In genomic region chr16:36930231-36931136, GRCm38 (mm10) we compare ENCODE assay signal across 17 mouse cellular contexts. TPM values are rescaled to one million over a fixed set of nuclear protein-coding genes. Genes with fewer than 3 reads are reported as not detected.
A peak's percentile ranks its signal among the peaks of the same experiment; 100 is the strongest.
DNase-seq lines count a peak whose midpoint lies in the region; ATAC-seq and TF ChIP-seq lines count a peak whose summit lies in the region.
"Had no signal": no experiment of that assay in that cellular context is flagged by ENCODE, and none has a peak within 500 bp of the region (broad histone marks: within the 10 kb centered on the region; RNA-seq: fewer than 3 reads in every experiment).

No protein-coding gene starts in this region.

- peak overlapping the region; percentile 49; the same call in 1 of the 2 replicates for H3K27ac ChIP-seq in thymus, adult 2 months (ENCODE audit: control insufficient read depth, insufficient read depth, low read length)
- H3K27ac ChIP-seq in macrophage, result peak overlapping the region; percentile 58
- H3K27ac ChIP-seq: forebrain, embryonic 15.5 days; heart, embryonic 15.5 days; hindbrain, embryonic 12.5 days; neural tube, embryonic 13.5 days had no signal

- peaks cover 48% of the 10 kb centered on the region for H3K4me1 ChIP-seq in thymus, adult 2 months (replicated peaks; ENCODE audit: control insufficient read depth, insufficient read depth, low read length)
- H3K4me1 ChIP-seq: forebrain, embryonic 15.5 days; hindbrain, embryonic 12.5 days; neural tube, embryonic 13.5 days had no signal

- H3K36me3 ChIP-seq in thymus, adult 2 months (ENCODE audit: control insufficient read depth, insufficient read depth, low read length), result 0 out of 2 replicates have a peak, but pooled peaks cover 10% of the 10 kb centered on the region
- H3K36me3 ChIP-seq in macrophage (ENCODE audit: inconsistent target), result peaks cover 48% of the 10 kb centered on the region

- peaks cover 2% of the 10 kb centered on the region for H3K79me2 ChIP-seq in macrophage (ENCODE audit: inconsistent target)

- peak; percentile 76 for DNase-seq in heart, adult 11 months
- DNase-seq in heart, postnatal 4 days, result no peak
- DNase-seq in thymus, adult 2 months, result no peak
- DNase-seq in thymus, postnatal 14 days, result no peak
- no peak for DNase-seq in cerebellum, postnatal 4 days (ENCODE audit: low spot score in 2 of 2)
- DNase-seq: cerebellum, adult 9-10 months; embryo, embryonic 11 days; heart, adult 18-20 months; kidney, postnatal 10 days; thymus, postnatal 25 days had no signal

- no peak overlapping the region for H3K4me3 ChIP-seq in thymus, adult 2 months (ENCODE audit: control insufficient read depth, insufficient read depth, low read length)
- H3K4me3 ChIP-seq in macrophage (ENCODE audit: inconsistent target), result no peak overlapping the region
- H3K4me3 ChIP-seq: forebrain, embryonic 15.5 days; heart, embryonic 15.5 days; hindbrain, embryonic 12.5 days; neural tube, embryonic 13.5 days had no signal

- no peak for TF ChIP-seq CTCF in thymus, adult 2 months (IDR thresholded peaks at IDR 0.05; ENCODE audit: borderline replicate concordance, control insufficient read depth, extremely low read depth, insufficient read depth, low read length, poor library complexity)

- ATAC-seq in inflammation-experienced regulatory T-cells, adult 6 months, result no peak
- ATAC-seq: forebrain, embryonic 15.5 days; intestine, embryonic 16.5 days had no signal

- TF ChIP-seq POLR2A in thymus, adult 2 months (IDR thresholded peaks at IDR 0.05; ENCODE audit: control insufficient read depth, extremely low read depth, insufficient read depth, low read length, poor library complexity), result no peak

- 65% methylated on average over 11 of the region's 11 CpGs for WGBS in thymus, adult 2 months
- WGBS in macrophage (ENCODE audit: missing documents), result 34% methylated on average over 11 of the region's 11 CpGs

- no peaks in the 10 kb centered on the region for H3K27me3 ChIP-seq in thymus, adult 2 months (ENCODE audit: control insufficient read depth, insufficient read depth, low read length)
- H3K27me3 ChIP-seq: forebrain, embryonic 15.5 days; heart, embryonic 15.5 days; hindbrain, embryonic 12.5 days; neural tube, embryonic 13.5 days had no signal

RNA-seq across cellular contexts. Expression of gene Hcls1, which starts 4.3 kb away (rescaled TPM):
- total RNA-seq in heart, postnatal 4 days (2021), result 1 to 10 TPM; 7.0 to 7.1 TPM
- polyA plus RNA-seq in thymus, adult 2 months (2012; rRNA removed), result 118 and 132 TPM in 2 replicates
- total RNA-seq in macrophage (2018; cell fraction: chromatin; rRNA removed), result 100 to 1,000 TPM; 109 to 549 (median 220) TPM
- 100 to 1,000 TPM; 192 to 507 (median 307) TPM for total RNA-seq in macrophage (2018; cell fraction: cytosol; rRNA removed)
- total RNA-seq in macrophage (2018; cell fraction: nucleus; rRNA removed), result 100 to 1,000 TPM; 120 to 448 (median 226) TPM
- polyA plus RNA-seq in macrophage (2018), result 214 to 424 TPM (median 292 TPM) in 3 replicates
- 100 to 1,000 TPM; 180 to 219 (median 188) TPM for polyA plus RNA-seq in inflammation-experienced regulatory T-cells, adult 6 months (2017; shearing (Covaris generic))

RNA-seq across cellular contexts. Expression of gene Golgb1, which starts 55.5 kb away (rescaled TPM):
- 10 to 100 TPM; 31.8 to 36.7 TPM for total RNA-seq in heart, postnatal 4 days (2021)
- polyA plus RNA-seq in thymus, adult 2 months (2012; rRNA removed), result 46.6 and 47.6 TPM in 2 replicates
- total RNA-seq in macrophage (2018; cell fraction: chromatin; rRNA removed), result 100 to 1,000 TPM in 22 of 26 experiments, 10 to 100 TPM in 4; 71.4 to 326 (median 138) TPM
- 10 to 100 TPM; 21.7 to 45.3 (median 33.3) TPM for total RNA-seq in macrophage (2018; cell fraction: cytosol; rRNA removed)
- 10 to 100 TPM; 51.3 to 96.8 (median 65.2) TPM for total RNA-seq in macrophage (2018; cell fraction: nucleus; rRNA removed)
- 18.2 to 49.2 TPM (median 25.8 TPM) in 3 replicates for polyA plus RNA-seq in macrophage (2018)
- polyA plus RNA-seq in inflammation-experienced regulatory T-cells, adult 6 months (2017; shearing (Covaris generic)), result 10 to 100 TPM; 33.8 to 41.7 (median 37.1) TPM

RNA-seq across cellular contexts. Expression of gene Eaf2, which starts 55.7 kb away (rescaled TPM):
- 1 to 10 TPM; 1.1 to 1.5 TPM for total RNA-seq in heart, postnatal 4 days (2021)
- 0.65 and 1.2 TPM in 2 replicates for polyA plus RNA-seq in thymus, adult 2 months (2012; rRNA removed)
- under 1 TPM in 9 of 26 experiments, not detected in 17; 0.21 to 0.89 (median 0.55) TPM for total RNA-seq in macrophage (2018; cell fraction: chromatin; rRNA removed)
- under 1 TPM in 10 of 26 experiments, not detected in 16; 0.09 to 0.41 (median 0.17) TPM for total RNA-seq in macrophage (2018; cell fraction: cytosol; rRNA removed)
- total RNA-seq in macrophage (2018; cell fraction: nucleus; rRNA removed), result 1 to 10 TPM in 3 of 26 experiments, under 1 TPM in 14, not detected in 9; 0.34 to 1.5 (median 0.72) TPM
- polyA plus RNA-seq in macrophage (2018), result not detected in 3 replicates
- 1 to 10 TPM in 1 of 3 experiments, under 1 TPM in 2; 0.36 to 2.0 (median 0.63) TPM for polyA plus RNA-seq in inflammation-experienced regulatory T-cells, adult 6 months (2017; shearing (Covaris generic))

RNA-seq across cellular contexts. Expression of gene Fbxo40, which starts 59.8 kb away (rescaled TPM):
- total RNA-seq in heart, postnatal 4 days (2021), result 10 to 100 TPM; 85.0 to 86.7 TPM
- 0.96 and 2.3 TPM in 2 replicates for polyA plus RNA-seq in thymus, adult 2 months (2012; rRNA removed)
- total RNA-seq in macrophage (2018; cell fraction: chromatin; rRNA removed), result under 1 TPM in 16 of 26 experiments, not detected in 10; 0.13 to 0.92 (median 0.40) TPM
- 1 to 10 TPM in 1 of 26 experiments, under 1 TPM in 25; 0.03 to 1.1 (median 0.12) TPM for total RNA-seq in macrophage (2018; cell fraction: cytosol; rRNA removed)
- 1 to 10 TPM in 3 of 26 experiments, under 1 TPM in 18, not detected in 5; 0.07 to 1.7 (median 0.39) TPM for total RNA-seq in macrophage (2018; cell fraction: nucleus; rRNA removed)
- polyA plus RNA-seq in macrophage (2018), result 0.03 TPM in 1 of 3 replicates, not detected in the others
- polyA plus RNA-seq in inflammation-experienced regulatory T-cells, adult 6 months (2017; shearing (Covaris generic)), result under 1 TPM; 0.40 to 0.55 (median 0.45) TPM
- polyA plus RNA-seq: forebrain, embryonic 15.5 days; intestine, embryonic 16.5 days had no signal
